Mouse (Mus musculus) neural tube, embryonic 11.5 days (tissue): Measurements from ENCODE around the gene Top3b. TPM values are rescaled to one million over a fixed set of nuclear protein-coding genes. Genes with fewer than 3 reads are reported as not detected.

ENCODE experiments used
- ATAC-seq: fragments of 200-750 bp; cut with Nextera tagmentation; 2 replicates; pipeline ENCODE4 v1.8.0; 2017; ENCODE audit warnings: moderate number of reproducible peaks, mild to moderate bottlenecking, moderate TSS enrichment, moderate library complexity; ENCODE audit not compliant: insufficient read depth, low FRiP score, low TSS enrichment
- DNase-seq: peaks from one replicate; pipeline ENCODE4 v3.0.0-alpha.2; 2015; ENCODE audit warnings: low spot score
- H3K27ac ChIP-seq: fragments of 300-500 bp; sonication (generic); 2 replicates; pipeline ENCODE4 v1.5.1; 2014; ENCODE audit warnings: low read depth, mild to moderate bottlenecking, low read length
- H3K27me3 ChIP-seq: fragments of 300-500 bp; sonication (generic); 2 replicates; pipeline ENCODE4 v1.6.1; 2014; ENCODE audit warnings: mild to moderate bottlenecking, low read length, mixed read lengths; ENCODE audit not compliant: control insufficient read depth, insufficient read depth
- H3K36me3 ChIP-seq: fragments of 300-500 bp; sonication (generic); 2 replicates; pipeline ENCODE4 v1.6.1; 2014; ENCODE audit warnings: mild to moderate bottlenecking, low read length, moderate library complexity, mixed read lengths; ENCODE audit not compliant: control insufficient read depth, insufficient read depth
- H3K4me1 ChIP-seq: fragments of 300-500 bp; sonication (generic); 2 replicates; pipeline ENCODE4 v1.6.1; 2014; ENCODE audit warnings: low read length, mixed read lengths; ENCODE audit not compliant: control insufficient read depth, insufficient read depth
- H3K4me2 ChIP-seq: fragments of 300-500 bp; sonication (generic); 2 replicates; pipeline ENCODE4 v1.6.1; 2014; ENCODE audit warnings: low read depth, mild to moderate bottlenecking, moderate library complexity
- H3K4me3 ChIP-seq: fragments of 300-500 bp; sonication (generic); 2 replicates; pipeline ENCODE4 v1.5.1; 2014; ENCODE audit warnings: low read depth, low read length
- H3K9ac ChIP-seq: fragments of 300-500 bp; sonication (generic); 2 replicates; pipeline ENCODE4 v1.6.1; 2014; ENCODE audit warnings: mild to moderate bottlenecking, low read length
- H3K9me3 ChIP-seq: fragments of 300-500 bp; sonication (generic); 2 replicates; pipeline ENCODE4 v1.6.1; 2016; ENCODE audit warnings: low read length; ENCODE audit not compliant: control insufficient read depth
- WGBS: fragments of 180-500 bp; shearing (Covaris S2); extraction: QIAGEN DNeasy Blood & Tissue Kit; methylation state at CpG from one replicate; pipeline ENCODE4 v1.1.7; 2014; 5-methylcytosine and 5-hydroxymethylcytosine counted together
- polyA plus RNA-seq: library from polyadenylated mRNA; unstranded; fragments of >200 nt; fragmentation: Nextera tagmentation; extraction: Ambion mirVana; gene quantifications from 2 replicates; pipeline ENCODE4 v1.2.1, GENCODE M21; 2014

The Top3b gene
- polyA plus RNA-seq, 1 experiment from 2014 or later: 67.0 TPM

DNA sequence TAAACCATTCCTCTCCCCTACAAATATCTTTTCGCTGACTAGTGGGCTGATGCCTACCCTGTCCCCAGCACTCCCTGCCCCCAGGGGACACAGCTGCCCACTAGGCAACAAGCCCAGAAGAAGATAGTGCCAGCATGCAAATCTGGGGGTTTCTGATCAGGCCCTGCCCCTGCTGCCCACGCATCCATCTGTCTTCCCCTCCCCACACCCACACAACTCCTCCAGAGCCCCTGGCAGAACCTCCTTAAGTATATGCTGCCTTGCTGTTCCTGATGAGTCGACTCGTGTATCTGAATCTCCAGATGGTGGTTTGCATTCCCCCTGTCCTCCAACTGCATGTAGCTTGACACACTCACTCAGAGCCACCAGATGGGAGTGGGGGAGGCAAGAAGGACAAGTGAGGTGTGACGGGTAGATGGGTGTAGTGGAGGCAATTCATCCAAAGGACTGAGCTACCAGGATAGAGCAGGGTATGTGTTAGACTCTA, 60.3 kb downstream of the Top3b start:
- Histone ChIP-seq H3K36me3 (no peaks in the 10 kb centered on the region), H3K4me1 (no peaks in the 10 kb centered on the region), H3K27me3 (no peaks in the 10 kb centered on the region), H3K27ac (no peak overlapping the region), H3K4me2 (no peak overlapping the region), H3K9me3 (no peaks in the 10 kb centered on the region), H3K9ac (no peak overlapping the region), H3K4me3 (no peak overlapping the region)
- DNase-seq (no peak), ATAC-seq (no peak)
- 76% methylated on average over 5 of the region's 5 CpGs for WGBS

DNA sequence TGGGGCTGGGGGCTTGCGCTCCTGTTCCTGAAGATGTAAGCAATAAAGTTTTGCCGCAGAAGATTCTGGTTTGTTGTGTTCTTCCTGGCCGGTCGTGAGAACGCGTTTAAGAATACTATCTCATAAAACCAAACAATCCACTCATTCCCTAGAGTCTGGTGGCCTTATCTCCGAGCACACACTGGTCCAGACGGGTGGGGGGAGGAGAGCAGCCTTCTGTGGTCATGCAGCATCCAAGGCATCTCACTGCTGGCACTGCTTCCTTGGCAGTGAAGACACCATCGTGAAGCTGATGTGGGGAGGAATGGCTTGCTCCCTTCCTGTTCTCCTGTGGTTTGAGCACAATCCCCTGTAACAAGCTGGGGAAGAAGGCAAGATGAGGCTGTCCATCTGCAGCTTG, 69.0 kb downstream of the Top3b start:
- H3K27me3 ChIP-seq: no peaks in the 10 kb centered on the region
- no peak overlapping the region for H3K4me3 ChIP-seq
- ATAC-seq (no peak), DNase-seq (no peak)
- peaks cover 2% of the 10 kb centered on the region; the same call in 1 of the 2 replicates for H3K9me3 ChIP-seq
- no peak overlapping the region for H3K27ac ChIP-seq
- no peak overlapping the region for H3K9ac ChIP-seq
- no peak overlapping the region for H3K4me2 ChIP-seq
- WGBS: 94% methylated on average over 9 of the region's 9 CpGs
- no peaks in the 10 kb centered on the region for H3K36me3 ChIP-seq
- H3K4me1 ChIP-seq: no peaks in the 10 kb centered on the region

- Histone ChIP-seq H3K4me2 (no peak overlapping the region), H3K9me3 (peaks cover 2% of the 10 kb centered on the region; the same call in 1 of the 2 replicates), H3K36me3 (no peaks in the 10 kb centered on the region), H3K27me3 (no peaks in the 10 kb centered on the region), H3K4me1 (no peaks in the 10 kb centered on the region), H3K27ac (no peak overlapping the region), H3K9ac (no peak overlapping the region), H3K4me3 (no peak overlapping the region)
- DNase-seq (no peak), ATAC-seq (no peak)
- 90% methylated on average over 2 of the region's 2 CpGs for WGBS
These were observed 70.5 kb downstream of the Top3b start for GRCm38 (mm10) chr16:16941078-16941477.

Other genes with a start within 250 kb of the Top3b start
- not detected in 2 replicates for gene Olfr19, start 194.3 kb upstream of the Top3b start, polyA plus RNA-seq
- gene Spag6l, start 41.3 kb upstream of the Top3b start, polyA plus RNA-seq: 1.2 and 1.7 TPM in 2 replicates
- not detected in 2 replicates for gene Igll1, start 6.8 kb upstream of the Top3b start, polyA plus RNA-seq
- gene Vpreb1, start 107 bp downstream of the Top3b start, polyA plus RNA-seq: 1.2 and 1.7 TPM in 2 replicates
- gene Ppm1f, start 25.7 kb downstream of the Top3b start, polyA plus RNA-seq: 21.7 and 24.3 TPM in 2 replicates
- gene Mapk1, start 112.6 kb downstream of the Top3b start, polyA plus RNA-seq: 218 and 224 TPM in 2 replicates
- 96.2 and 106 TPM in 2 replicates for gene Ypel1, start 199.0 kb downstream of the Top3b start, polyA plus RNA-seq
- gene Ppil2, start 240.5 kb downstream of the Top3b start, polyA plus RNA-seq: 150 and 156 TPM in 2 replicates